Mouse (Mus musculus) CD4-positive naive resting alpha-beta T cell, adult 57 days (primary cell): ENCODE data around the gene Dnase1l2. TPM values are rescaled to one million over a fixed set of nuclear protein-coding genes. Genes with fewer than 3 reads are reported as not detected.

Source experiments
- total RNA-seq: library from RNA; stranded (reverse); gene quantifications from one replicate; pipeline ENCODE4 v1.2.4, GENCODE M21; 2023

Gene Dnase1l2
- total RNA-seq: 5.4 TPM

DNA sequence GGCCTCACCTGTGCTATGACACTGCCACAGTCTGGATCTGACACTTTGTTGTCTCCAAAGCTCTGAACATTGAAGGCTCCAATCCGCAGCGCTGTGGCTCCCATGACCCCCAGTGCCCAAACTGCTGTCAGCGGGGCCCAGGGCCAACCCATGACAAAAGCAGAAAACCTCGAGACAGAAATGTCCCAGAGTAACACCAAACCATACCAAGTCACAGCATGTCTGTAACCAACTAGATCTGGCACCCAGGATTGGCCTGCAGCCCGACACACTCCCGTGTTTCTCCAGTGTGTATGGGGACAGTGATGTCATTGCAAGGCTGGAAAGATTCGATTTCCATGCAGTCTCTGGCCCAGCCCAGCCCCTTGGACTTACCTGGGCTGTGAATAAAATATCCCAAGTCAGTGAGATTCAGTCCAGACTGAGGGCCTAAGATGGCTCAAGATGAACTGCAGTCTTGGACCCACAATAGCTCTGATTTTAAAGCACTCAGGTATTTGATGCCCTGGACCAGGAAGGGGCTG, at the start of gene Dnase1l2:
TSS of gene Dnase1l2 (minus strand) at position 474 of the 524 bp plus-strand sequence.

DNA sequence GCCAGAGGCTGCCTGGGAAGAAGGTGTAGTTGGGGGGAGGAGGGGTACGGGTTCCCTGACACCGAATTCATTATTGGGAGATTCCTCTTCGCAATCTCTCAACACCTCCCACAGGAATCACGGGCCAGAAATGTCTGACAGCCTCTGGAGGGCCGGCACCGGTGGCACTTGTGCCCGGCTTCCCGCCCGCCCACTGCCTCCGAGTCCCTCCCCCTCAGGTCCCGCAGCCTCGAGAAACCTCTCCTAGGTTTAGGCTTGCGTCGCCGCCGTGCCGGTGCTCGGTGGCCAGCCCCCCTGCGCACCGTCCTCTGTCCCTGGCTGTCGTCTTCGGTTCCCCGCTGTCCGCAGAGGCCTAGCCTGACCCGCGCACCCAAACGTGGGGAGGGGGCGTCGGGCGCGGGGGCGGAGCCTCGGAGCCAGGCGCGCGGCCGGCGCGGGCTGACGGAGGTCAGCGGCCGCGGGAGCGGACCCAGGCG, 45.3 kb upstream of the Dnase1l2 start, which contains the start of gene Caskin1:
TSS of gene Caskin1 (plus strand) at position 416 of the 476 bp plus-strand sequence.

DNA sequence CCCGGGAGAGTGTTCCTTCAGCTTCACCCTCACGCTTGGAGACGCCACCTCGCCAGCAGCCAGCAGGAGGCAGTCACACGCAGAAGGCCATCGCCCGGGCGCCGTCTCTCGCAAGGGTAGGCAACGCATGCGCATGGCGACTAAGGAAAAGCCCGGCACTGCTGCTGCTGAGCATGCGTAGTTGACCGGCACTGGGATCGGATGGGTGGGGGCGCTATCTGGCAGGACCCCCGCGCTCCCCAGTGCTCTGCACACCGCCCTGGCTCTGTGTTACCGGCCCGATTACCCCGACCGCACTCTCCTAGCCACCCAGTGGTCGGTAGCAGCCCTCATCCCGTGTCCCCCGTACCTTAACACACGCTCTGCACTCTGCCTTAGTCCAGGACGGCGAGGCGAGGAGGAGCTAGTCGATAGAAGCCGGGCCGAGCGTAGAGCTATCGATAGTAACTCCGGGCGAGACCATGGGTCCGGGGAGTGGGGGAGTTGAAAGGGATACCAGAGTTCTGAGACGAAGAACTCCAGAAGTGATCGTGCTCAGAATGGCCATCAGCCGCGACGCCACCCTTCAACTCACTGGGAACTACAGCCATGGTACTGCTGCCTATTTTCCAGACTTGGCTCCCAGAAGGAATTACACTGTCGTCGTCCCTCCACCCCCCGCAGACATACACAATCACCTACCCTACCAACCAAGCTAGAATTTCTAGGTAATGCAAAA, 35.9 kb upstream of the Dnase1l2 start, which contains the start of gene Mlst8:
TSS of gene Mlst8 (minus strand) at position 416 of the 718 bp plus-strand sequence.

DNA sequence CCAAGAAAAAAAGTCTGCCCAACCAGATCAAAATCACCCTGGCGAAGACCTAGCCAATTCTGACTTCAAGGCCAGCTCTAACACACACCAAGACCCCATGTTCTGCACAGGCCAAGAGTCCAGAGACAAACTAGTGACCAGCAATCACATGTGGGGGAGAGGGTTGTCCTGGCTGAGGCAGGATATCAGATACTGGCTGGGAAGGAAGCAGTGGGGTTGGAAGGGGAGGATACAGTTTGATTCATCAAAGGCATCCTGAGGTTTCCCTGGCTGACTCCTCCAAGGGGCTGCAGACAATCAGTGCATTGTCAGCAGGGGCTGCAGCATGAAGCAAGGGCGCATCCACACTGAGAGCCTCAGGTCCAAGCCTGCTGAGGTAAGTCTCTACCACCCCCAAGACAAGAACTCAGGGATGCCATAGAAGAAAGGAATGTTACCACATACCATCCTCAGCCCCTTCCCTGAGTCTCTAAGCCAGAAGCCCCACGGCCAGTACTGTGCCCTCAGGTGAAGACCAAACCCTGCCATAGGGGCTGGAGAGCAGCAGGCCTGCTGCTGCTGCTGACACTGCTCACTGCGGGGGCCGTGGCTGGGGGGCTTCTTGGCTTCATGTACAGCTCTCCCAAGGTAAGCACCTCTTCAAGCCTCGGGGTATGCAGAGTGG, 30.8 kb upstream of the Dnase1l2 start, which contains the start of gene Bricd5:
TSS of gene Bricd5 (plus strand) at position 273 of the 664 bp plus-strand sequence.

DNA sequence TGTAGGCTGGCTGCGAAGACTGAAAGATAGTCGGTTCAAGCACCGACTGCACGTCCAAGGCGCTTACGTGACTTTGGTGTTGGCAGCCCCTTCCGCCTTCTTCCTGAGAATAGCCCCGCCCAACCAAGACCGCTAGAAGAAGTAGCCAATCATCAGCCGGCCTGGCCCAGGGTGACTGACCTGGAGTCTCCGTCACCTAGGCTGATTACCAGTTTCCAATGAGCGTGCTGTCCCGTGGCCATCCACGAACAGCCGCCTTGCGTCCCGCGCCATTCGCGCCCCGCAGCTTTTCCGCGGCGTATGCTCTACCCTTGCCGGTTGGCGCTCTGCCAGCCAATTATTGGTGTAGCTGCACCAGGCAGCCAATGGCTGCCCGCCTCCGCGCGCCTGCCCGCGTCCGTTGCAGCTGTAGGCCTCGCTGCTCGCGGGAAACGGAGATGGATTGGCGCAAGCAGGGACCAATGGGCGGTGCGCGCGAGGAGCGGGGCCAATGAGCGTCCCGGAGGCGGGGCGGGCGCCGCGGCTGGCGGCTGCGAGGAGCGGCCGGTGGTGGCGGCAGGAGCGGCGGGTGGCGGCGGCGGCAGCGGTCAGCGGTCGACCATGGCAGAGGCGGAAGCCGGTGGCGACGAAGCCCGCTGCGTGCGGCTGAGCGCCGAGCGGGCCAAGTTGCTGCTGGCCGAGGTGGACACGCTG, 27.2 kb upstream of the Dnase1l2 start, which contains the start of the genes E4f1 and Pgp:
TSS of gene E4f1 (minus strand) at position 404 of the 693 bp plus-strand sequence.
TSS of gene Pgp (plus strand) at position 483 of the 693 bp plus-strand sequence.

DNA sequence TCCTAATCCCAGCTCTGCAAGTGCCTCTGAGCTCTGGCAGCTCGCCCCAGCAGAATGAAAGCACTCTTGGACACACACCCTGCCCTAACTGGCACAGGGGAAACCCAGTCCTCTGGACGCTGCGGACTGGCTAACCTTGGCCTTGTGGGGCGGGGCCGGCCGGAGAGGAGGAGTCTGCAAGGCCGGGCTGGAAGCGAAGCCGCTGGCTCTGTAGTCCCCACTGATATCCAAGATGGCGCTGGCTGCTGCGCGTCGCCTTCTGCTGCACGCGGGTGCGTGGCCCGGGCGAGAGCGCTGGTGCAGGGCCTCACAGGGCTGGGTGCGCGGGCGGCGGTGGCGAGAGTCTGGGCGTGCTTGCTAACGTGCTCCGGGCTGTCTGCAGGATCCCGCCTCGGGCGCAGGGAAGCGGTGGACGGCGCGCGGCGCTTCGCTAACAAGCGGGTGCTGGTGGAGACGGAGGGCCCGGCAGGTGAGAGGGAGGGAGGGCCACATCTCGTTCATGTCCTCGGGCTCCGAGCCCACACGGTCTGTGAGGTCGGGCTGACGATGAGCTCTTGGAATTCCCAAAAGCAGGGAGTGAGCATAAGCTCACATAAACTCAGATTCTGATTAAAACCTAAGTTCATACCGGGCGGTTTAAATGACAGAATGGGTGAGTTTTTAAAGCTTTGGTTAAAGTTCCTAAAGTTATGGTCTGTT, 16.3 kb downstream of the Dnase1l2 start, which contains the start of gene Eci1:
TSS of gene Eci1 (plus strand) at position 171 of the 699 bp plus-strand sequence.

DNA sequence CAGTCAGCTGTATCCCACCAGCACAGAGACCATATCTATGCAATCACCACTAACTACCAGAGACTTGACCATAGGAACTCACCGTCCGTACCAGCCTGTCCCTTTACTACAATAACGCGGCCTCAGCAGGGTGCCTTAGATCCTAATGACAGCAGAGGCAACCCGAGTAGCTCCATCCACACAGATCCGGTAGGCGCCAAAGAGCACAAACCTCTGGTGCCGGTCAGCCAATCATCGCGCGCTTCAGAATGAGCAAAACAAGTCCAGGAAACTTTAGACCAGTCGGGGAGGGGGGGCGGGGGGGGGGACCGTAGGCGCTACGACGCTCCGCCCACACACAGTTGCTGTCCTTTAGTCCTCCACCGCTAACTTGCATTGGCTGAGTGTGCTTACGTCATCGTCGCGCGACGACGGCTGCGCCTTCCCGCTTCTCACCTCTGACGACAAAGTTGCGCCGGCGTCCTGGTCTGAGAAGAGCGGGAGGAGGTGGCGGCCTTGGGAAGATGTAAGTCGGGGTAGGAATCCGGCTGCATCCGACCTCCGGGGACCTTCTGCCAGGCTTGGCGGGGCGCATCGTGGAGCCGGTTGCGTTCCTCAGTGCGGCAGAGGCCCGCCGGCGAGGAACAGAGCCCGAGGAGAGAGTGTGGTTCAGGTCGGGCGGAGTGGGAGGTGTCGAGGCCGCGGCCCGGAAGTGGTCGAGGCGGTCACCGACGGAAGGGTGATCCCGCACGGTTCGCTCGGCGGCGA, 28.5 kb downstream of the Dnase1l2 start, which contains the start of gene Rnps1:
TSS of gene Rnps1 (plus strand) at position 336 of the 747 bp plus-strand sequence.

Other genes starting within 250 kb of the Dnase1l2 start
- gene Tbc1d24, start 237.5 kb downstream of the Dnase1l2 start, total RNA-seq: 1.2 TPM
- not detected for gene Ntn3, start 233.6 kb downstream of the Dnase1l2 start, total RNA-seq
- 4.6 TPM for gene Tedc2, start 222.3 kb downstream of the Dnase1l2 start, total RNA-seq
- 3.2 TPM for gene Ccnf, start 191.6 kb downstream of the Dnase1l2 start, total RNA-seq
- not detected for gene Abca17, start 92.0 kb downstream of the Dnase1l2 start, total RNA-seq
- gene Abca3, start 91.2 kb downstream of the Dnase1l2 start, total RNA-seq: 43.5 TPM
- gene Rnps1, start 28.5 kb downstream of the Dnase1l2 start, total RNA-seq: 178 TPM
- 16.9 TPM for gene Eci1, start 16.5 kb downstream of the Dnase1l2 start, total RNA-seq
- gene E4f1, start 27.2 kb upstream of the Dnase1l2 start, total RNA-seq: 80.5 TPM
- 13.1 TPM for gene Pgp, start 27.3 kb upstream of the Dnase1l2 start, total RNA-seq
- gene Bricd5, start 30.8 kb upstream of the Dnase1l2 start, total RNA-seq: 0.89 TPM
- gene Mlst8, start 36.0 kb upstream of the Dnase1l2 start, total RNA-seq: 23.8 TPM
- gene Caskin1, start 45.5 kb upstream of the Dnase1l2 start, total RNA-seq: not detected
- gene Traf7, start 84.8 kb upstream of the Dnase1l2 start, total RNA-seq: 179 TPM
- 1.5 TPM for gene Rab26, start 91.1 kb upstream of the Dnase1l2 start, total RNA-seq
- 107 TPM for gene Pkd1, start 106.7 kb upstream of the Dnase1l2 start, total RNA-seq
- gene Tsc2, start 189.5 kb upstream of the Dnase1l2 start, total RNA-seq: 62.2 TPM
- 4.5 TPM for gene Nthl1, start 189.6 kb upstream of the Dnase1l2 start, total RNA-seq
- gene Slc9a3r2, start 207.2 kb upstream of the Dnase1l2 start, total RNA-seq: 0.74 TPM
- gene Npw, start 215.4 kb upstream of the Dnase1l2 start, total RNA-seq: not detected
- 65.9 TPM for gene Zfp598, start 226.6 kb upstream of the Dnase1l2 start, total RNA-seq
- gene Syngr3, start 246.8 kb upstream of the Dnase1l2 start, total RNA-seq: not detected